Mouse (Mus musculus) small intestine, adult 2 months (tissue): ENCODE results near the gene App.

Source experiments
- CTCF ChIP-seq: fragments of 200-500 bp; IDR thresholded peaks from 2 replicates; pipeline ENCODE4 v1.5.1; 2012; ENCODE audit warnings: low read depth, mild to moderate bottlenecking, control low read depth, inconsistent platforms, low read length, moderate library complexity, mixed read lengths; ENCODE audit not compliant: insufficient replicate concordance, insufficient read length; ENCODE audit errors: extremely low read depth
- POLR2A ChIP-seq: fragments of 200-500 bp; IDR thresholded peaks from 2 replicates; pipeline ENCODE4 v1.6.1; 2012; ENCODE audit warnings: low read depth, mild to moderate bottlenecking, control low read depth, inconsistent platforms, low read length, moderate library complexity

- TF ChIP-seq CTCF (no peak), POLR2A (no peak)
Measured at GRCm38 (mm10) chr16:85092644-85093091, 80.9 kb downstream of the App start.
